Mouse (Mus musculus): ENCODE measurements around the gene Epop. TPM values are rescaled to one million over a fixed set of nuclear protein-coding genes. Genes with fewer than 3 reads are reported as not detected.
A peak's percentile ranks its signal among the peaks of the same experiment; 100 is the strongest.
"Not testable (repeated sequence)": the region's sequence is repeated elsewhere in the genome, so short reads cannot be mapped to it uniquely, and the experiment has no call there.

The Epop gene
- polyA plus RNA-seq, 1 experiment: 0.80 TPM

DNA sequence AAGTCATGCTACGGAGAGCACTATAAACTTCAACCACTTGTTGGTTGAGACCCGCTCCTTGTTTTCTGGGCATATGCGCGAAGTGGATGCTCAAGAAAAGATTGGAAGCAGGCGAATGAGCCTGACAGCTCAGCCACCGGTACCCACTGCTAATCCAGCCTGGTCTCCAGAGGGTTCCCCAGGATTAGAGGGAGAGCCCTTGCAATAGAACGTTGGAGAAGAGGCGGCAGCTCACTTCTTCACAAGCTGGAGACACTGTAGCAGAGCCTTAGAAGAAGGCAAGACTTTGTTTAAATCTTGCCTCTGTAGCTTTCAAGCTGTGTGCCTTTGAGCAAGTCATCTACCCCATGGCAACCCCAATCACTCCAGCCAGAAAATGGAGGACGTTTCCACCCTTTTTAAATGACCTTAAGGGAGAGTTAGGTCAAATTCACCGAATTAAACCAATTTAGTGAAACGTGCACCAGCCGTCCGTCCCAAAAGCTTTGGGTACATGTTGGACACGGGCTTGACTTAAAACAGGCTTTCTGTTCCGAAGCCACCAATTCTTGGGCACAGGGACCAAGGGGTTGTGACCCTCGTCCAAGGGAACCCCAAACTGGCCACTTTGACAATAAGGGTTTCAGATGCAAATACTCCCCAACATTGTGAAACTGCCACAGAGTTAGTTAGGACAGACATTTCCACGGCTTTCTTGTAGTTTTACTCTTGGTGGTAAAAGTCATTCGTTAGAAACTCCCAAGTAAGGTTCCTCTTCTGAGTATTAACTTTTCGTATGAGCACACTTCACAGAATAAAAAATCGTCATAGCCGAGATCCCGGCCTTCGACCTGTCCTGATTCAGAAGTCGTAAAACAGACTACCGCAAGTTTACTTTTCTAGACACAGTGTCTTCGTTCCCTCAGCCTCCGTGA lies 31.5 kb upstream of the Epop start:
- no peak for DNase-seq (ENCODE audit: low spot score)

DNA sequence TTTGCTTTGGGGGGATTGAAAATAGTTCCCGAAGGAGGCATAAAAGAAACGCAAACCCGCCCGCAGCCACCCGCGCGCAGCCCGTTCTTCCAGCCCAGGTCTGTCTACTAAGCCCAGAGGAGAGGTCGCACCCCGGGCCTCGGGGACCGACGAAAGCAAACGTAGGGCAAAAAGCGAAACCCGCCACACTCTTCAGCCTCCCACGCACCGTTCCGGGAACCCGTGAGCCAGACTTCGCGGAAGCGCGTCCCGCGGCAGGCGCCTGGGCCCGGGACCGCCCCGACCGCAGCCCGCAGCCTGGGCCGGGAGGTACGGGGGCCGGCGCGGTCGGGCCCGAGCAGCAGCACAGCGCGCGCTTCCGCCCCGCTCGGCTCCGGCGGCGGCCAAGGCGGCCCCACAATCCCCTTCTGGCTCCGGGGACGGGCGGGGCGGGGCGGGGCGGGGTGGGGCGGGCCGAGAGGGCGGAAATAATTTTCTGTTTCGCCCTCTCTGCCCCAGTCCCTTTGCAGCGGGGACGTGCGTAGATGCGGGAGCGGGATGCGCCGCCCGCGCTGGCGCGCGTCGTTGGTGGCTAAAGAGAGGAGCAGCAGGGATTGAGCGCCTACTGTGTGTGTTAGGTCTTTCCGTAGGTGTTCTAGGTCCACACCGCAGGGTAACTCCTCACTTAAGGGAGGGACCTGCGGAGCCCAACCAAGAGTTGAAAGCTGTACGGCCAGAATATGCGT lies 30.6 kb upstream of the Epop start:
- DNase-seq (ENCODE audit: low spot score): peak; percentile 70

DNA sequence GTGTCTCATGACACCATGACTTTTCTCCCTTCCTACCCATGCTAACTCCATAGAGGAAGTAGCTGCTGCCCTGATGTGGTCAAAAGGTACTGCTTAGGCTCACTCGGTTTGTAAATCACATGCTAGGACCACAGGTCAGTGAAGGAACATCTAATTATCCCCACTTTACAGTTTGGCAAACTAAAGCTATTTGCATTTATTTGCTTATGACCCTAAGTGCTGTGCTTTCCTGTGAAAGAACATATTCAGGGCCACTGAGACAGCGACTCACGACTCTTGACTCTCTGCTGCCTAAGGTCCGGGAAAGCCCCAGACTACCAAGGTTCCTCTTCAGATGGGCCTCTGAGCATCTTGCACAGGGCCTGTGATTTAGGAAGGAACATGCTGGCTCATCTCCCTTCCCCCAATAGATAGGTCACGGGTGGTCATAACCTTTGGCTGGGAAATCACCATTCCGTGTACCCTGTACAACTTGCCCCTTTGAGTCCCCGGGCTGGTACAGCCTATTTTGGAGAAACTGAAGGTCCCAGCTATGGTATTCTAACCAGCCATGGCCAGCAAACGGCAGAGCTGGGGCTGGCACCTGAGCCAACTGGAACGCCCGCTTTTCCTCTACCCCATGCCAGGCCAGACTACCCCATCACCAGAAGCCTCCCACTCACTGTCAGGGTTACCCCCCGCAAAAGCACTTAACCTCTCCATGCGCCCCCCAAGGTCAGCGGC lies 29.9 kb upstream of the Epop start:
- DNase-seq (ENCODE audit: low spot score): no peak

DNA sequence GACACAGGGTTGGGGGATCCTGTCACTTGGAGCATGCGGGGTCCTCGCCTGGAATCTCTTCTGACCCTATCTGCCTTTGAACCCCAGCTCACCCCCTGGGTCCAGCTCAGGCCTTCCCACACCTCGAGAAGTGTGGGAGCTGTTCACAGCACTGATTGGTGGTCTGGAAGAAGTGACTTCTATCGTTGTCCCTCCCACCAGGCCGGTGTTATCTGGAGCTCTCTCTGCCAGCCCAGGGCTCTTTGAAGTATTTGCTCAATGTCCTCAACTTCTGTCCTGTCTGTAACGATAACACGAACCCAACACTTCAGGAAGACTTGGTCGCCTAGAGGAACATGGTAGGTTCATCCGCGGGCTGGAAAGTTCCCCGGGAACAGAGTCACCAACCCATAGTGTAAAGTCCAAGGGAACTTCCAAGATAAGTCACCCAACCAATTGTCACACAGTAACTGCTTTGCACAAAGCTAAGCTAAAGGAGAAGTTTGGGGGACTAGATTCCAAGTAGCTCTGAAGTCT lies 29.3 kb upstream of the Epop start:
- DNase-seq (ENCODE audit: low spot score): no peak

DNA sequence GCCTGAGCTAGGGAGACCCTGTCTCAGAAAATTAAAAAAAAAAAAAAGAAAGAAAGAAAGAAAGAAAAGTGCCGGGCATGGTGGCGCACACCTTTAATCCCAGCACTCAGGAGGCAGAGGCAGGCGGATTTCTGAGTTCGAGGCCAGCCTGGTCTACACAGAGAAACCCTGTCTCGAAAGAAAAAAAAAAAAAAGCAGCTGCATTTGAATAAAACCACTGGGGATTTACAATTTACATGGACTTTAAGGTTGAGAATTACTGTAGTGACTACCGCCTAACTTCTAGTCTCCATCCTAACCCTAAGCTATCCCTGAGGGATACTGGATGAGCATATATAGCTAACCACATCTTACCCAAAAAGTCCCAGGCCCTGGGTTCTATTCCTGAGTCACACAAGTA lies 28.5 kb upstream of the Epop start:
- not testable (repeated sequence) for DNase-seq (ENCODE audit: low spot score)

DNA sequence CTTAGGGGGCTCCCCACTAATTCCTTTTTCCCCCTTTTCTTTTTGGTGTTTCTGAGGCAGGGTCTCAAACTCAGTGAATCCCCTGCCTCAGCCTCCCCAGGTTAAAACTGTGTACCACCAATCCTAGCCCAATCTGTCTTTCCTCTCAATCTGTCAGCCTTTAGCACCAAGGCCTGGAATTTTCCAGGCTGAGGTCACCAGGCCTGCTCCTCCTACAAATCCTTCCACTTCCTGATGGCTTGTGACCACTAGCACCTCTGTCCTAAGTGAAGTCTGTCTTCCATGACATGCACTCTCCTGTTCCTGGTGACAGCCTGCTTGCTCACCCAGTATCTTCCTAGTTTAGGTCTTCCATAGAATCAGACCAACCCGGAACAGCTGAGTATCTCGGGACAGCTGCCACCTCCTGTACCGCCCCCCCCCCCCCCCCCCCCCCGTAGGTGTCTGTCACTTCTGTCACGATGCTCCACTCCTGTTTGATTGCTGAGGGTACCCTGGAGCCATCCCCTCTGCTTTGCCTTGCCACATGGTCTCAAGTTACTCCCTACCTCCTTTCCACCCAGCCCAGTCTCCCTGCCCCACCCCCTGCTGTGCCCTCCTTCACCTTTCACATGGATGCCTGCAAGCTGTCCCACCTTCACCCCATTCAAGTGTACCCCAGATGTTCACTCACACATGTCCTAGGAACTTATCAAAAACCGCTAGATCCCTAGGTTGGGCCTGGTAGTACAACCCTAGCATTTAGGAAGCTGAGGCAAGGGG lies 27.9 kb upstream of the Epop start:
- DNase-seq (ENCODE audit: low spot score): no peak

DNA sequence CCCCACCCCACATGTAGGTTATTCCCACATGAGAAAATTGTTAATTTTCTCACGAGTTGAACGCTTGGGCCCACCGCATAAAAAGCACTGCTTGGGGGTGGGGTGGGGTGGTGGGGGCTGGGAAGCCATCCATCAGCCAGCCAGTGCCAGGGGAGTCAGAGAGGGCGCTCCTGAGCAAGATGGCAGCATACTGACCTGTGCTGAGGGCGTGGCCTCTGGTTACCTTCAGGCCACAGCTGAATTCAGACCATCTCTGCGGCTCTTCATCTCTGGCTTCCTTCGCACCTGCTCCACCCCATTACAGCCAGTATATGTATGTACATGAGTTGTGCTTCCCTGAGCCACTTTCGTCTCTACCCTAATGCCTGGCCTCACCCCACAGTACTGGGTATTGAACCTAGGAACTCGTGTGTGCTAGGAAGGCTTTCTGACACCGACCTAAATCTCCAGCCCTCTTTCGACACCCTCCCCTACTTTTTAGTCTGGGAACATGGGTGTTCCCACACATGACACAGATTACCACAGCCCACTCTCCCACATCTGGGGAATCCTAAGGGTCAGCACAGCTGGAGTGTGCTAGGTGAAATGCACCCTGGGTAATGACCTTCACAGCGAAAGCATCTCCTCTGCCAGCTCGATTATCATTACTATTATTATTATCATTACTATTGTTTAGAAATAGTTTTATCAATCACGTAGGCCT lies 26.9 kb upstream of the Epop start:
- no peak for DNase-seq (ENCODE audit: low spot score)

DNA sequence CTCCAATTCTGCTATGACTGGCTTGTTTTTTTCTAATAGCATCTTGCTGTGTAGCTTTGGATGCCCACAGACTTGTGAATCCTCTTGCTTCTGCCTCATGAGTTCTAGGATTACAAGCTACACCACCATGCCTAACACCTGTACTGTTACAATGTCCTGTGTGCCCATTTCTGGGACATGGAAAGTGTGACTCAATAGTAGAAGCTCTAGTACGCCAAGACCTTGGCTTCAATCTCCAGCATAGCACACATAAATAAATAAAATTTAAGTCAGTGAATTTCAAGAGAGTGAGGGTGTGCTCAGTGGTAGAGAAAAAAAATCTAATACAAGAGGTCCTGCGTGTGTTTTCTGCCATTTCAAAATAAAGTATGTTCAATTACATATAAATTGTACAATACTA lies 24.7 kb upstream of the Epop start:
- no peak for DNase-seq (ENCODE audit: low spot score)

DNA sequence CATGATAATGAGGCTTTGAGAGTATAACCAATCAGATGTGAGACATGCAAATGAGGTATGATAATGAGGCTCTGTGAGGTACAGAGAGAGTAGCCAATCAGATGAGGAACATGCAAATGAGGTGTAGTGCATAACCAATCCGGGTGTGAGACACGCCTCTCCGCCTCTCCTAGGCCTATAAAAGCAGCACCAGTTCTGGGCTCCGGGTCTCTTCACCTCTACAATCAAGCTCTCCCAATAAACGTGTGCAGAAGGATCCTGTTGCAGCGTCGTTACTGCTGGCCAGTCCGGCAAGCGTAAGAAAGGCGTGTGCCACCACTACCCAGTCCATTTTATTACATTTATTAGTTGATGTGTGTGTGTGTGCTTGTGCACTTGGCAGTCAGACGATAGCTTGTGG lies 23.9 kb upstream of the Epop start:
- DNase-seq (ENCODE audit: low spot score): not testable (repeated sequence)

DNA sequence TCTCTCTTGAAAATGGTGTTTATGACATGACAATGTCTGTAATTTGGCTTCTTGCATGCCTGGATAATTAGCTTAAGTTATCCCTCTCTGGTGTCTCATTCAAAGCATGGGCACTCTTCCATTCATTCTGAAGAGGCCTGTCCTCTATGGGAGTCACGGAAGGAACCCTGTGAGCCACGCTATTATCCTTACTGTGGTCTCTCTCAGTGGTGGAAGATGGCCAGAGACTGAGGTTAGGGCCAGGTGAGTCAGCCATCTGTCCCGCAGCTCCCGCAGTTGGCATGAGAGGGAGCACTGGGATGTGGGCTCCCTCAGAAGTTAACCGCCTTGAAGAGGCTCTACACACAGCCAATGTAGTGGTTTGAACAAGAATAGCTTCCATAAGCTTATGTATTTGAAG lies 20.8 kb upstream of the Epop start:
- no peak for DNase-seq (ENCODE audit: low spot score)

DNA sequence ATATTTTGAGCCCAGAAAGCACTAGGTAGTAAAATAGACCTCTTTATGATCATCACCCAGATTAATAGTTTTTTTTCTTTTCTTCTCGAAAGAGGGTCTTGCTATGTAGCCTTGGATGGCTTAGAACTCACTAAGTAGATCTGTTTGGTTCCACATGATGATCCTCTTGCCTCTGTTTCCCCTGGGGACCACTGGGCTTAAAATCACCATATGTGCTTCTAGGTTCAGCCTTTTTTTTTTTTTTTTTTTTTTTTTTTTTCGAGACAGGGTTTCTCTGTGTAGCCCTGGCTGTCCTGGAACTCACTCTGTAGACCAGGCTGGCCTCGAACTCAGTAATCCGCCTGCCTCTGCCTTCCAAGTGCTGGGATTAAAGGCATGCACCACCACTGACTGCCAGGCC lies 19.0 kb upstream of the Epop start:
- DNase-seq (ENCODE audit: low spot score): not testable (repeated sequence)

DNA sequence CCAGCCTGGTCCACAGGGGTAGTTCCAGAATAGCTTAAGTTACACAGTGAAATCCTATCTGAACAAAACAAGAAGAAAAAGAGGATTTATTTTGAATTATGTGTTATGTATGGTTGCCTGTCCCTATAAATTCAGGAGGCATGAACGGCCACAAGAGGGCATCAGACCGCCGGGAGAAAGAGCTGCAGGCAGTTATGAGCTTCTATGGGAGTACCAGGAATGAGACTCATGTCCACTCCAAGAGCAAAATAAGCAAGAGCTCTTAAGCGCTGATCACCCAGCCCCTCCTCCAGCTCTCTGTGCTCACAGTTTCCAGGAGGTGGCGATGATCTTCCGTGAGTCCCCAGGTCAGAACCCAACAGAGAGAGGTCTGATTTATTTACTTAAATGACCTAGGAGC lies 15.3 kb upstream of the Epop start:
- no peak for DNase-seq (ENCODE audit: low spot score)

DNA sequence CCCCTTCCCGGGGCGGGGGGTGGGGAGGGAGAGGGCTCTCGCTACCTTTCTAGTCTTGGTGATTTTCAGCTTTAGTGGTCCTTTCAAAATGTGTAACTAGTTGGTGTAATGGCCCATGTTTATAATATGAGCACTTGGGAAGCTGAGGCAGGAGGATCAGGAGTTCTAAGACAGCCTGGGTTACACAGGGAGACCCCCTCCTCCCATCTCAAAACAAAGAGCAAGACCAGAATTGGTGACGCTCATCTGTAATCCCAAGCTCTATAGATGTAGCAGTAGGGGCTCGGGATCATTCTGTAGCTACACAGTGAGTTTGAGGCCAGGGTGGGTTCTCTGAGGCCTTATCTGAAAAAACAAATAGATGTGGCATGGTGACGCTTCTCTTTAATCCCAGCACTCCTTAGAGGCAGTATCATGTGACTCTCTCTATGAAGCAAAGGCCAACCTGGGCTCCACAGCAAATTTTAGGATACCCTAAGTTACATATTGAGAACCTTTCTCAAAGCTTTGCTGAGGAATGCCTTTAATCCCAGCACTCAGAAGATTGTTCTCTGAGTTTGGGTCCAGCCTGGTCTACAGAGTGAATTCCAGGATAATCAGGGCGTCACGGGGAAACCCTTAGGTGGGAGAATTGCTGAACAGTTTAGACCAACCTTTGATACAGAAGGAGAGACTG lies 14.0 kb upstream of the Epop start:
- DNase-seq (ENCODE audit: low spot score): no peak

DNA sequence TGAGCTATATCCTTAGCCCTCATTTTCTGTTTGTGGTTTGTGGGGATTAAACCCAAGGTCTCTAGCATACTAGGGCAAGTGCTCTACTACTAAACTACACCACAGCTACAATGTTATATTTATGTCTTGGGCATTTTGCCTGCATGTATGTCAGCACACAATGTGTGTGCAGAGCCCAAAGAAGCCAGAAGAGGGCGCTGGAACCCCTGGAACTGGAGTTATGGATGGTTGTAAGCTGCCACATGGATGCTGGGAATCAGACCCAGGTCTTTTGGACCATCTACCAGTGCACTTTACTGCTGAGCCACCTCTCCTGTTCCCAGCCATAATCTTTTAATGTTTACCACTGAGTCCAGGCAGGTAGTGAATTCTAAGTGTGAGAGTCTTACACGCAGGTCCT lies 13.2 kb upstream of the Epop start:
- no peak for DNase-seq (ENCODE audit: low spot score)

DNA sequence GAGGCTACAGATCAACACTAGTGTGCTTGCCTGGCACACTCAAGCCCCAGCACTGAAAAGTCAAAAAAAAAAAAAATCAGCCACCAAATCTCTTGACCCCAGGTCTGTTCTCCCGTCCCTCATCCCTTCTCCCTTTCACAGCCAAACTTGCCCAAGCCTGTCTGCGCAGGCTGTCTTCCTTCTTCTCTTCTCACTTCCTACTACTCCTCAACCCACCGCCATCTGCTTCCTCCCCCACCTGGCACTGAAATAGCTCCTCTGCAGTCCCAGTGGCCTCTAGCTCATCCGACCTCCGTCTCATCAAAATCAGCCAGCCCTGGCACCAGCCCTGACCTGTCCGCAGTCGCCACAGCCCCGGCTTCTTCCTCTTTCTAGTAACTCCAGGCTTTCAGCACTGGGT lies 12.2 kb upstream of the Epop start:
- no peak for DNase-seq (ENCODE audit: low spot score)

DNA sequence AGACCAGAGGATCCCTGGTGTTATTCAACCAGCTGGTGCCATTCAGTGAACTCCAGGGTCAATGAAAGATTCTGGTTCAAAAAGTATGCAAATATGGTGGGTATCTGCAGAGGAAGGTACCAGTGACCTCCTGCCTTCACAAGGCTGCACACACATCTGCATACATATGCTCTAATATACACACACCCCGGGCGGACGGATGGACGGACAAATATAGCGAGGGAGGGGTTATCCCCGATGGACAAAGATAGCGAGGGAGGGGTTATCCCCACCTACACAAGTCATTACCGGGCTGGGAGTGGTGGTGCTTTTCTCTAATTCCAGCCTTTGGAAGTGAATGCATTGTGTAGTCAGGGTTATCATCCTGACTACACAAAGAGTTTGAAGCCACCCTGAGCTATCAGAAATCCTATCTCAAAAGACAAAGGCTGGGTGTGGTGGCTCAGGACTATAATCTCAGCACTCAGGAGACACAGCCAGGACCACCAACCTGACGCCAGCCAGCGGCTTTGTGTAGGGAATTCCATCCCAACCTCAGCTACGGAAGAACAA lies 6.0 kb upstream of the Epop start:
- DNase-seq (ENCODE audit: low spot score): no peak

DNA sequence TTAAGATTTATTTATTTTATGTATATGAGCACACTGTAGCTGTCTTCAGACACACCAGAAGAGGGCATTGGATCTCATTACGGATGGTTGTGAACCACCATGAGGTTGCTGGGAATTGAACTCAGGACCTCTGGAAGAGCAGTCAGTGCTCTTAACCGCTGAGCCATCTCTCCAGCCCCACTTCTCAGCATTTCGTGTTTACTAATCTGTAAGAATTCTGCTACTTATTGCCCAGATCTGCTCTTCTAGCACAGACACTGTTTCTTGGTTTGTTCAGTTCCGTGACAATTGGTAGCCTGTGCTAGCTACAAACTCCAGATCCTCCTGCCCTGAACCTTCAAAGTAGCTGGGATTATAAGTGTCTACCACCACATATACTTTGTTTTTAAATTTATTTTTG lies 2.9 kb upstream of the Epop start:
- DNase-seq (ENCODE audit: low spot score): not testable (repeated sequence)

DNA sequence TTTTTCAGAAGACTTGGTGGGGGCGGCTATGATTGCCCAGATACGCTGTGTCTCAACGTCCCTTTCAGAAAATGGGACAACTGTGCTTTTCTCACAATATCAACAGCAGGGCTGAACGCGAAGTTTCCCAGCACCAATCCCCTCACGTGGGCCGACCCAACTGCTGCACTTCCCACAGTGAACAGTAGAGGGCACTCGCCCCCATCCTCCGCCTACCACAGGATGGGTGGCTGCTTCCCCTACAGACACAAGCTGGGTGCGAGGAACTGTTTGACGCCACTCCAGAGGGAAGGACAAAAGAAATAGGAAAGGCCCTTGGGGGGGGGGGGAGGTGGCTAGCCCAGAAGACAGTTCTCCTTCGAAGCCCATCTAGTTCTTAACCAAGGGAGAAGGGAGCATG lies 2.4 kb upstream of the Epop start:
- peak; percentile 64 for DNase-seq (ENCODE audit: low spot score)

DNA sequence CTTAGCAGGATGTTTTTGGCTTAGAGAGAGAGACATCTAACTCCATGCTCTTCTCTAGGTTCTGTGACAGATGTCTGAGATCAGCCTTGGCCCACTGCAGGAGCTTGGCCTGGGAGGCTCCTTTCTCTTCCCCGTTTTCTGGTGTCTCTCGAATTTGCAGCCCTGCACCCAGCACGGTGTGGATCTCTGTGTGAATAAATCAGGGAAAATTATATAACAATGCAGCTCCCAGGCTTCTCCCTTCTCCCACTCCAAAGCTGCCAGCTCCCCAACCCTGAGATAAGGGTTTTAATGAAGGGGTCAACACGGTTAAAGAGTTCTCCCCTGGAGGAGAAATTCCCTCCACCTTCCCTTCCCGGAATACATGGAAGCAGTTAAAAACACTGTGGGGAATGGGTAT lies 2.0 kb upstream of the Epop start:
- DNase-seq (ENCODE audit: low spot score): no peak

DNA sequence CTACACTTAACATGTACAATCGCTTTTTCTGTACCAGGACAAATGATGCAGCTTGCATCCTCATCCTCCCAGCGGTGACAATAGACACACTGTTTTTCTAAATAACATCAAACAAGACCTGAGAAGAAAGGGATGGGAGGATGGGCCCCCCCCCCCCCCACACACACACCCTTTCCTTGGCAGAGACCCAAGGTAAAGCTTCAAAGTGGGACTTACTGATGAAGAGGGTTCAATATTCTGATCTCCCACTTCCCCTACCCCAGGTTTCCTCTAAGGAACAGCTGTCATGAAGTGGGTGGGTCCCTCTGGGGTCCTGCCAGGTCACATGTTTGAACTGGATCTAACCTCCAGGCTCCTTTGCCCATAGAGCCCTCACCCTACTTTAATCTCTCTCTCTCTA lies 1.5 kb upstream of the Epop start:
- DNase-seq (ENCODE audit: low spot score): no peak
